Mouse (Mus musculus) forebrain, embryonic 11.5 days (tissue): Measurements from ENCODE around the gene Gramd4. TPM values are rescaled to one million over a fixed set of nuclear protein-coding genes. Genes with fewer than 3 reads are reported as not detected.
"Not testable (repeated sequence)": the region's sequence is repeated elsewhere in the genome, so short reads cannot be mapped to it uniquely, and the experiment has no call there.

Experiments
- ATAC-seq: fragments of 200-750 bp; cut with Nextera tagmentation; replicated peaks from 2 replicates; pipeline ENCODE4 v1.8.0; 2017; ENCODE audit warnings: moderate TSS enrichment; ENCODE audit not compliant: low FRiP score
- DNase-seq: peaks from one replicate; pipeline ENCODE4 v3.0.0-alpha.2; 2017; ENCODE audit warnings: low spot score
- H3K27ac ChIP-seq: fragments of 300-500 bp; sonication (generic); 2 replicates; pipeline ENCODE4 v1.5.1; 2014; ENCODE audit warnings: low read depth, low read length
- H3K27me3 ChIP-seq: fragments of 300-500 bp; sonication (generic); 2 replicates; pipeline ENCODE4 v1.6.1; 2014; ENCODE audit warnings: mild to moderate bottlenecking, low read length, mixed read lengths; ENCODE audit not compliant: control insufficient read depth, insufficient read depth
- H3K36me3 ChIP-seq: fragments of 300-500 bp; sonication (generic); 2 replicates; pipeline ENCODE4 v1.6.1; 2014; ENCODE audit warnings: mild to moderate bottlenecking, low read length, moderate library complexity, mixed read lengths; ENCODE audit not compliant: control insufficient read depth, insufficient read depth
- H3K4me1 ChIP-seq: fragments of 300-500 bp; sonication (generic); replicated peaks from 2 replicates; pipeline ENCODE4 v1.6.1; 2014; ENCODE audit warnings: low read length, mixed read lengths; ENCODE audit not compliant: control insufficient read depth, insufficient read depth
- H3K4me2 ChIP-seq: fragments of 300-500 bp; sonication (generic); 2 replicates; pipeline ENCODE4 v1.6.1; 2014; ENCODE audit warnings: low read depth, mild to moderate bottlenecking, low read length, moderate library complexity, mixed read lengths; ENCODE audit not compliant: severe bottlenecking
- H3K4me3 ChIP-seq: fragments of 300-500 bp; sonication (generic); 2 replicates; pipeline ENCODE4 v1.5.1; 2014; ENCODE audit warnings: low read depth, low read length
- H3K9ac ChIP-seq: fragments of 300-500 bp; sonication (generic); 2 replicates; pipeline ENCODE4 v1.6.1; 2014; ENCODE audit warnings: low read length
- H3K9me3 ChIP-seq: fragments of 300-500 bp; sonication (generic); 2 replicates; pipeline ENCODE4 v1.6.1; 2016; ENCODE audit warnings: low read length, mixed read lengths; ENCODE audit not compliant: control insufficient read depth
- WGBS: fragments of 180-500 bp; shearing (Covaris S2); extraction: QIAGEN DNeasy Blood & Tissue Kit; methylation state at CpG from one replicate; pipeline ENCODE4 v1.1.7; 2014; 5-methylcytosine and 5-hydroxymethylcytosine counted together
- polyA plus RNA-seq: library from polyadenylated mRNA; unstranded; fragments of >200 nt; fragmentation: Nextera tagmentation; extraction: Ambion mirVana; gene quantifications from 2 replicates; pipeline ENCODE4 v1.2.1, GENCODE M21; 2014

Gramd4 gene
- polyA plus RNA-seq, 1 experiment from 2014 or later = 15.5 TPM

DNA sequence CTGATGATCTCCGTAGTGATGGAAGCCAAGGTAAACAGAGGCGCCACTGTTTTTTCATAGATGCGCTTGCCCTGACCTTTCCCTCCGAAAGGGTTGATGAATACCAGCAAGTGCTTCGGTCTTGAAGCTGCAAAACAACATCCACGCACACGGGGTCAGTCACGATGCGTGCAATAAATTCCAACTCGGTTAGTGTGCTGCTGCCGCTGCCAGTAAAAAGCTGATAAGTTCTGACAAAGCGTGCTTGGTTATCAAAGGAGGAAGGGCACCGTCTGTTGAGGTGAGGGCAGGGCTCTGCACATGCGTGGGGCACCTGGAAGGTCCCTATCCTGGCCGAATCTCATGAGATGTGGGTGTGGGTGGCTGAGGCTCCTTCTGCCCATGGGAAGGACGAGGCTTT lies 101.6 kb downstream of the Gramd4 start:
- Histone ChIP-seq H3K9me3 (no peaks in the 10 kb centered on the region), H3K36me3 (peaks cover 3% of the 10 kb centered on the region), H3K27me3 (no peaks in the 10 kb centered on the region), H3K4me3 (no peak overlapping the region), H3K9ac (no peak overlapping the region), H3K4me2 (no peak overlapping the region), H3K27ac (no peak overlapping the region), H3K4me1 (no peaks in the 10 kb centered on the region)
- ATAC-seq (no peak), DNase-seq (no peak)
- WGBS = 88% methylated on average over 16 of the region's 16 CpGs

- 84% methylated on average over 5 of the region's 5 CpGs for WGBS
- Histone ChIP-seq H3K4me2 (no peak overlapping the region), H3K9ac (no peak overlapping the region), H3K27me3 (no peaks in the 10 kb centered on the region), H3K9me3 (no peaks in the 10 kb centered on the region), H3K4me3 (no peak overlapping the region), H3K36me3 (peaks cover 3% of the 10 kb centered on the region), H3K27ac (no peak overlapping the region), H3K4me1 (no peaks in the 10 kb centered on the region)
- DNase-seq = no peak
- ATAC-seq = no peak
Observed at GRCm38 (mm10) chr15:86159719-86160118, 102.2 kb downstream of the Gramd4 start.

- H3K4me1 ChIP-seq = no peaks in the 10 kb centered on the region
- H3K27me3 ChIP-seq = no peaks in the 10 kb centered on the region
- WGBS = 83% methylated on average over 10 of the region's 10 CpGs
- no peak overlapping the region for H3K9ac ChIP-seq
- H3K4me2 ChIP-seq = no peak overlapping the region
- DNase-seq (no peak), ATAC-seq (no peak)
- no peak overlapping the region for H3K4me3 ChIP-seq
- H3K36me3 ChIP-seq = peaks cover 3% of the 10 kb centered on the region
- no peak overlapping the region for H3K27ac ChIP-seq
- no peaks in the 10 kb centered on the region for H3K9me3 ChIP-seq
Observed at GRCm38 (mm10) chr15:86160906-86161305, 103.4 kb downstream of the Gramd4 start.

DNA sequence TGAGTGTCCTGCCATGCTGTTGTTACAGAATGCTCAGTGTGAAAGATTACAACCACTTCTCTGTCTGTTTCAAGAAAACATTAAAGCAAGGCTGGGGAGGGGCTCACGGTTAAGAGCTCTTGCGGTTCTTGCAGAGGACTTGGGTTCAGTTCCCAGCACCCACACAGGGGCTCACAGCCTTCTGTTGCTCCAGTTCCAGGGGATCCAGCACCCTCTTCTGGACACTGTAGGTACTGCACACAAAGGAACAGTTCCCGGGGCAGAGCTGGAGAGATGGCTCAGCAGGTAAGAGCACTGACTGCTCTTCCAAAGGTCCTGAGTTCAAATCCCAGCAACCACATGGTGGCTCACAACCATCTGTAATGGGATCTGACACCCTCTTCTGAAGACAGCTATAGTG lies 104.3 kb downstream of the Gramd4 start:
- WGBS = 95% methylated on average over 3 of the region's 3 CpGs
- H3K4me1 ChIP-seq, H3K4me3 ChIP-seq, DNase-seq, ATAC-seq, H3K9me3 ChIP-seq, H3K4me2 ChIP-seq, H3K27me3 ChIP-seq, H3K9ac ChIP-seq, H3K27ac ChIP-seq, H3K36me3 ChIP-seq: not testable (repeated sequence)

DNA sequence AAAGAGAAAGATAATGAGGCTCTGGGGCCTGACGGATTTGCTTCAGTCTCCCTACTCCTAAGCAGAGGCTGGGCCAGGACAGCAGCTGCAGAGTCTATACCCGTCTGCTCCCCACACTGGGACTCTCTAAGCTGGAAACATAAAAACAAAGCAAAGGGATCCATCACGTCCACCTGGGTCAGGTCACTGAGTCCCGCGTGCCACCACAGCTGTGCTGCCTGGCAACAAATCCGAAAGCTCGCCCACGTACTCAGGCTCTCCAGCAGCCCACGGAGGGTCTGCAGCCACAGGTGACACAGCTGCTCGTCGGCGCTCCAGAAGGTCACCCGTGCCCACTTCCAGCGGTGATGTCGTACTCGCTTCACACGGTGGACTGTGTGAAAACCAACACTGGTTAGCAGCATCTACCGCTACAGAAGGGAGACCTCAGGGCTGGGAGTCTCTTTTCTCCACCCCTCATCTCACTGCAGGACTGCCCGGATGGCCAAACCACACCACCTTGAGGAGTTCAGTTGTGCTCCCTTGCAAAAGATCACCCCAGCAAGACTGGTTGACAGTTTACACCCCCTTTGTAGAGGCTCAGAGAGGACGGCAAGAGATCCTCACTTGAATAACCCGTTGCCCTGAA lies 107.3 kb downstream of the Gramd4 start:
- H3K9me3 ChIP-seq = no peaks in the 10 kb centered on the region
- H3K4me1 ChIP-seq = peaks cover 5% of the 10 kb centered on the region; the same call in 1 of the 2 replicates
- no peak overlapping the region for H3K4me2 ChIP-seq
- no peak for ATAC-seq
- H3K4me3 ChIP-seq = no peak overlapping the region
- H3K27me3 ChIP-seq = no peaks in the 10 kb centered on the region
- H3K27ac ChIP-seq = no peak overlapping the region
- H3K36me3 ChIP-seq = no peaks in the 10 kb centered on the region
- no peak overlapping the region for H3K9ac ChIP-seq
- 84% methylated on average over 21 of the region's 21 CpGs for WGBS
- no peak for DNase-seq

DNA sequence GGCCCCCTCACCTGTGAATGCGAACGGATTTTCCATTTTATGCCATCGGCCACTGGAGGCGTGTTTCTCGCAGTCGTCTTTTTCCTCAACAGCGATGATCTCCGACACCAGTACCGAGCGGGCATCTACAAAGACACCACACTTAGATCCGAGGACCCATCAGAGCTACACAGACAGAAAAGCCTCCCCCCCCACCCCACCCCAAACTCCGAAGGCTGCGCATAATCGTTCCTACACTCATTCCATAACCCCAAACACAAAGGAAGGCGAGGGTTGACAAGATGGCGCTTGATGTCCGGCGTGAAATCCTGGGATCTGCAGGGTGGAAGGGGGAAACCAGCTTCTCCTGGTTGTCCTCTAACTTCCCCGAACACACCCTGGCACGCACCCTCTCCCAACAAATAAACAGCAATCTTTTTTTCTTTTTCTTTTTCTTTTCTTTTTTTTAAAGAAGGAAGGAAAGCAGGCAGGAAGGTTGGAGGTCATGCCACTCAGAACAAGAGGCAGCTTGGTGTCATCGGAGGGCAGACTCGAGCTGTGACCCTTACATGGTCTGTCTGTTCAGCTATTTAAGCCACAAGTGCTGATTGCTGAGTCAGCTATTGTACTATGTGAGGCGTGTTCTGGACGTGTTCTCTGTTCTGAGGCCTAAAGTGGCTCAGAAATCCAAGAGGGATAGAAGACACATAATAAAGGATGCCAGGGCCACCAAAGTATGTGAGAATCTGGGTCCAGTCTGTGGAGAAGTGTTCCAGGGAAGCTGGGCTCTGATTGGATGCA lies 108.5 kb downstream of the Gramd4 start:
- no peak for ATAC-seq
- no peak for DNase-seq
- H3K9me3 ChIP-seq = no peaks in the 10 kb centered on the region
- no peak overlapping the region for H3K9ac ChIP-seq
- H3K27ac ChIP-seq = no peak overlapping the region
- no peaks in the 10 kb centered on the region for H3K36me3 ChIP-seq
- no peaks in the 10 kb centered on the region for H3K27me3 ChIP-seq
- 92% methylated on average over 24 of the region's 24 CpGs for WGBS
- H3K4me3 ChIP-seq = no peak overlapping the region
- H3K4me2 ChIP-seq = no peak overlapping the region
- H3K4me1 ChIP-seq = peaks cover 5% of the 10 kb centered on the region; the same call in 1 of the 2 replicates

- no peak overlapping the region for H3K4me2 ChIP-seq
- no peaks in the 10 kb centered on the region for H3K36me3 ChIP-seq
- no peaks in the 10 kb centered on the region for H3K9me3 ChIP-seq
- no peaks in the 10 kb centered on the region for H3K27me3 ChIP-seq
- DNase-seq = no peak
- 91% methylated on average over 7 of the region's 7 CpGs for WGBS
- H3K4me1 ChIP-seq = peaks cover 5% of the 10 kb centered on the region; the same call in 1 of the 2 replicates
- no peak overlapping the region for H3K4me3 ChIP-seq
- no peak overlapping the region for H3K9ac ChIP-seq
- no peak overlapping the region for H3K27ac ChIP-seq
- no peak for ATAC-seq
Observed at GRCm38 (mm10) chr15:86167032-86167655, 109.6 kb downstream of the Gramd4 start.

DNA sequence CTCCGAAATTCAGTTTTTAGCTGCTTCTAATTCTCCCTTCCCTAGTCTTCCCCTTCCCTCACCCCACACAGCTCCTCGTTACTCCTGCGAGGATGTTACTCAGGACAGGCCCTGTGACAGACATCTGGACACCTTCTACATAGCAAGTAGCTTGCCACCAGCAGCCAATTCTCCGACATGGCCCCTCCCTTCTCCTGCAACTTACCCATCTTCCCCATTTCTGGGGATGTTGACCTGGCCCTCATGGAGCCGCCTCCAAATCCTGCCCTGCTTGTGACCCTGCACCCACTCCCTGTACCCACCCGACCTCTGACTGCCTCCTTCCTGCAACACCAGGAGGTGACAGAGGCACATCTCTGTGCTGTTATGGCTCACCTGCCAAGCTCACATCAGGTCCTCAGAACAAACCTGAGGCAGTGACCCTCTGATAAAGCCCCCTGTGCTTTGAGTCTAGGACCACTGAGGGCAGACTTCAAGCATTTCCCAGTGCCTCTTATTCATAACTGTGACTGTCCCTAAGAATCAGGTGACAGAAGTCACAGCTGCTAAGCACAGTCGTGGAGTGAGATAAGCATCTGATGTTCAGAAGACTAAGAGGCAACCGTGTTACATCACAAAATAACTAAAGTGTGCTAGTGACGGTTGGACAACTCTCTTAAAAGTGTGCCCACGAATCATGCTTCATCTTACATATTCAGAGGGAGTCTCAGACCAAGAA lies 110.5 kb downstream of the Gramd4 start:
- Histone ChIP-seq H3K4me1 (peaks cover 5% of the 10 kb centered on the region; the same call in 1 of the 2 replicates), H3K27ac (0 out of 2 replicates have a peak overlapping the region, but pooled peaks have one; percentile 3), H3K9ac (no peak overlapping the region), H3K27me3 (no peaks in the 10 kb centered on the region), H3K36me3 (no peaks in the 10 kb centered on the region), H3K9me3 (no peaks in the 10 kb centered on the region), H3K4me2 (no peak overlapping the region), H3K4me3 (no peak overlapping the region)
- ATAC-seq = no peak
- no peak for DNase-seq
- 83% methylated on average over 10 of the region's 10 CpGs for WGBS
